Mouse (Mus musculus): ENCODE results near the gene 2810006K23Rik. TPM values are rescaled to one million over a fixed set of nuclear protein-coding genes. Genes with fewer than 3 reads are reported as not detected.
A peak's percentile ranks its signal among the peaks of the same experiment; 100 is the strongest.
"Not testable (repeated sequence)": the region's sequence is repeated elsewhere in the genome, so short reads cannot be mapped to it uniquely, and the experiment has no call there.

2810006K23Rik gene
- polyA plus RNA-seq, 1 experiment from 2014 or later: 16.2 TPM

DNA sequence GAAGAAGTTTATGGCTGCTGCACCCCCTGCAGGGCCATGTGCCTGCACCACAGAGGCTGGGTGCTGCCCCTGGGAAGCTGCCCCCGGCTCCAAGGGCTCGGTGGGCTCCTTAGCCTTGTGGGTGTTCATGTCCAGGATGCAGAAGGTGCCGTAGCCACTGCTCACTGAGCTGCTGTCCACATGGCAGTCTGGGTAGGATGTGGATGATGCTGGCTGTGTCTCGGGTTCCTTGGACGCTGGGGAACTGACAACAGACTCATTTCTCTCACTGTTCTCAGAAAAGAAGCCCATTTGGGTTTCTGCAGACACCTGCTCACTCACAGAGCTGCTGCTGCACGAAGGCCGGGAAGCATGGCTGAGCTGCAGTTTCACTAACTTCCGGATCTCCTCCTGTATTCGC is 12.4 kb upstream of the 2810006K23Rik start:
- H3K4me3 ChIP-seq: no peak overlapping the region
- 91% methylated on average over 9 of the region's 9 CpGs for WGBS
- no peaks in the 10 kb centered on the region for H3K27me3 ChIP-seq
- no peak overlapping the region; the same call in 1 of the 2 replicates for H3K27ac ChIP-seq (replicated peaks)
- no peaks in the 10 kb centered on the region for H3K4me1 ChIP-seq (replicated peaks)
- H3K4me2 ChIP-seq: no peak overlapping the region
- no peak overlapping the region for H3K9ac ChIP-seq
- no peak for ATAC-seq (ENCODE audit: low FRiP score, low read depth)
- H3K9me3 ChIP-seq: no peaks in the 10 kb centered on the region
- H3K36me3 ChIP-seq: peaks cover 67% of the 10 kb centered on the region

DNA sequence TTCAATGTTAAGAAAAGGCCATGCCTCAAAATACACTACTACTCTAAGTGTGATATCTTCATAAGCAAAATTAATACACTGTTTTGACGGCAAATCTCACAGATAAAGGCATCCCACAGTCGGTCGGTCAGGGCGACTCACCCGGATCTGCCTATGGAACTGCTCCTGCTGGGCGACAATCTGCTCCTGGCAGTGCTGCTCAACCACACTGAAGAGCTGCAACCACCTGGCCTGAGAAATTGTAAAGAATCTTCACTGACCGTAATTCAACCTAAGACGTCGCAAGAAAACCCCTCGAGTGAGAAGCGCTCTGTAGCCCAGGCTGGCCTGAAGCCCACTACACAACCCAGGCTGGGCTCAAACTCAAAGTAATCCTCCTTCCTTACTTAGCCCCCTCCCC is 11.9 kb upstream of the 2810006K23Rik start:
- ATAC-seq (ENCODE audit: low FRiP score, low read depth): no peak
- Histone ChIP-seq H3K4me1 (replicated peaks) (no peaks in the 10 kb centered on the region), H3K27me3 (no peaks in the 10 kb centered on the region), H3K27ac (replicated peaks) (no peak overlapping the region), H3K9ac (no peak overlapping the region), H3K4me3 (no peak overlapping the region), H3K36me3 (peaks cover 62% of the 10 kb centered on the region), H3K9me3 (no peaks in the 10 kb centered on the region), H3K4me2 (no peak overlapping the region)
- WGBS: 83% methylated on average over 11 of the region's 11 CpGs

DNA sequence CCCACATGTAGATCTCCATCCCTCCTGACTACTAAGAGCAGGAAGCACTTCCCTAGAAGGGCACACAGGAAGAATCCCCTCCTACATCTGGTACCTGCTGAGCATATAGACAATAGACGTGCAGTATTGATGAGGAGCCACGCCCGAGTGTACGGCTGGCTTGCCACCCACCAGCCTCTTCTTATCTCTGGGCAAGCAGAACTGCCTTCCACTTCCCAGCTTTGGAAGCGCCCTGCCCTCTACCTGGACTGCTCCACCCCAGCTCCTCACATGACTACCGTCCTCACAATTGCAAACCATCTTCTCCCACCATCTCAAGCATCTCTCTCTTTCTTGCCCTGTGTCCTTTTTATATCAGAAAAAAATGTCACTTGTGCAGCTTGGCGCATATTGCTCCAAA is 10.2 kb upstream of the 2810006K23Rik start:
- Histone ChIP-seq H3K4me1 (replicated peaks) (no peaks in the 10 kb centered on the region), H3K27ac (replicated peaks) (no peak overlapping the region), H3K36me3 (peaks cover 48% of the 10 kb centered on the region), H3K9me3 (no peaks in the 10 kb centered on the region), H3K4me2 (no peak overlapping the region), H3K27me3 (no peaks in the 10 kb centered on the region), H3K4me3 (no peak overlapping the region), H3K9ac (no peak overlapping the region)
- ATAC-seq (ENCODE audit: low FRiP score, low read depth): no peak
- WGBS: 91% methylated on average over 7 of the region's 7 CpGs

DNA sequence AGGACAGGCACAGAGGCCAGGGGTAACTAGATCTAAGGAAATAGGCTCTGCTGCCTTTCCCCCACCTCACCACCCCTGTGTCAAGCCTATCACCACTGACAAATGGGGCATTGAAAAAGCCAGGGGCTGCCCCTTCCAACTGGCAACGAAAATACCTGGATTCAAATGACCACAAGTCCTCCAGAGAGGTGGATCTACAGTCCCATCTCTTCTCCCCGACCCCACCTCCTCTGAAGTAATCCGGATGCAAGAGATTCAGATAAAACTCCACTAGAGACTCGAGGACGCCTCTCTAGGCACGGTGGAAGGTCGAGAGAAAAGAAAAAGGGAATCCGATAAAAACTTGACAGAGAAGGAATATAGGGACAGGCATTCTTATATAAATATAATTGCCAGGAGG is 1.1 kb upstream of the 2810006K23Rik start:
- Histone ChIP-seq H3K9me3 (no peaks in the 10 kb centered on the region), H3K27ac (replicated peaks) (peak overlapping the region; percentile 98), H3K4me2 (peak overlapping the region; percentile 72), H3K4me3 (peak overlapping the region; percentile 61), H3K4me1 (replicated peaks) (peaks cover 24% of the 10 kb centered on the region), H3K36me3 (peaks cover 12% of the 10 kb centered on the region), H3K27me3 (no peaks in the 10 kb centered on the region), H3K9ac (peak overlapping the region; percentile 77)
- WGBS: 3% methylated on average over 8 of the region's 8 CpGs
- ATAC-seq (ENCODE audit: low FRiP score, low read depth): no peak

DNA sequence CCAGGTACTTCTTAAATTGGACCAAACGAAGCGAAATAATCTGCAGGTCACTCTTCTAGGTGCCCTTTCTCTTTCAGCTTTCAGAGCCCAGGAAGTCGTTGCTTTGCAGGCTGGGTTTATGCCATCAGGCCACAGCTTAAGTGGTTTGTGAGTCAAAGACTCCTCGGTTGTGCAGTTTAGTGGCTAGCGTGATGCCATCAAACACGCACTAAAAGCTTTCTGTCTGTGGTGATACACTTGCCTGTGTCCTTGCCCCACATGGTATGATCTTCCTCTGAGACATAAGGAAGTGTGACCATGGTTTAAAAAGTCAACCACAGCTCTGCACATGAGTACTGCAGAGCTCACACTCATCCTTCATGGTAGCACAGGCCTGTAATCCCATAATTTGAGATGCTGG is 2.2 kb downstream of the 2810006K23Rik start:
- Histone ChIP-seq H3K4me1 (replicated peaks) (peaks cover 36% of the 10 kb centered on the region), H3K9ac (no peak overlapping the region), H3K4me2 (no peak overlapping the region), H3K36me3 (no peaks in the 10 kb centered on the region), H3K9me3 (no peaks in the 10 kb centered on the region), H3K27ac (replicated peaks) (no peak overlapping the region), H3K4me3 (no peak overlapping the region), H3K27me3 (no peaks in the 10 kb centered on the region)
- 92% methylated on average over 6 of the region's 6 CpGs for WGBS
- ATAC-seq (ENCODE audit: low FRiP score, low read depth): no peak

DNA sequence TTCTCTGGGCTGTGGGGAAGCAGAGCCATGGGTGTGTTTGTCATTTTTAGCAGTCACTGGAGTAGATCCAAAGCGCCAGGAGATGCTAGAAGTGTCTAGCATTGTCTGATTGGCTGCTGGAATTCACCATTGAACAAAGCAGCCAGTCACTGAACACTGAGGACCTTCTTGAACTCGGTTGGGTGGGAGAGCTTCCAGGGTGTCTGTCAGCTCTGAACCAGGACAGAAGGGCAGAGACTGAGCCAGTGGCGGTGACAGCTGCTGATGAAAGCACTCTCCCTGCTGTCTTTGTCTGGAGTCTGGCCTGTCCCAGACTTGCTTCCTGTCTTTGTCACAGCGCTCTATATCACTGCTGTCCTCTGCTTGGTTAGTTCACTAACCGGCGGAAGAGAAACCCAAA is 6.5 kb downstream of the 2810006K23Rik start:
- Histone ChIP-seq H3K27me3 (no peaks in the 10 kb centered on the region), H3K9me3 (no peaks in the 10 kb centered on the region), H3K4me2 (no peak overlapping the region), H3K36me3 (no peaks in the 10 kb centered on the region), H3K4me3 (no peak overlapping the region), H3K9ac (no peak overlapping the region), H3K27ac (replicated peaks) (peak overlapping the region; percentile 75), H3K4me1 (replicated peaks) (peaks cover 30% of the 10 kb centered on the region)
- peak; percentile 88 for ATAC-seq (ENCODE audit: low FRiP score, low read depth)
- 12% methylated on average over 6 of the region's 6 CpGs for WGBS

DNA sequence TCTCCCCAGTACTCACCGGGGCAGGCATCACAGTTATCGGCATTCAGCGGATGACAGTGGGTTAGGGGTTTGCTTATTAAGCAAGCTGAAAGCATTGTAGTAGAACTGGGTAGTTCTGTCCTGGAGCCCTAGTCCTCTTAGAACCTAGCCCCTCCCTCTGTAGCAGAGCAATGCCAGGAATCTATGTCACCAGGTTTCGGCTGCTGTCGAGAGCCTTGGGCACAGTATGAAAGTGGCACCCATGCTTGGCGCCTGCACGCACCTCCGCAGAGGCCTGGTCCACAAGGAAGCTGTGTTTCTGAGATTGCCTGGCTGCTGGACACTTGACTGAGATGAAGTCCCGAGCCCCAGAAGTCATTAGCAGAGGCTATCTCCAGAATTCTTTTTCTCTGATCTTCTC is 9.2 kb downstream of the 2810006K23Rik start:
- 86% methylated on average over 9 of the region's 9 CpGs for WGBS
- H3K4me1 ChIP-seq (replicated peaks): peaks cover 32% of the 10 kb centered on the region
- H3K36me3 ChIP-seq: no peaks in the 10 kb centered on the region
- H3K9ac ChIP-seq: no peak overlapping the region
- H3K4me3 ChIP-seq: no peak overlapping the region
- ATAC-seq (ENCODE audit: low FRiP score, low read depth): no peak
- no peaks in the 10 kb centered on the region for H3K9me3 ChIP-seq
- no peak overlapping the region for H3K4me2 ChIP-seq
- 0 out of 2 replicates have a peak overlapping the region, but pooled peaks have one; percentile 8 for H3K27ac ChIP-seq (replicated peaks)
- no peaks in the 10 kb centered on the region for H3K27me3 ChIP-seq

DNA sequence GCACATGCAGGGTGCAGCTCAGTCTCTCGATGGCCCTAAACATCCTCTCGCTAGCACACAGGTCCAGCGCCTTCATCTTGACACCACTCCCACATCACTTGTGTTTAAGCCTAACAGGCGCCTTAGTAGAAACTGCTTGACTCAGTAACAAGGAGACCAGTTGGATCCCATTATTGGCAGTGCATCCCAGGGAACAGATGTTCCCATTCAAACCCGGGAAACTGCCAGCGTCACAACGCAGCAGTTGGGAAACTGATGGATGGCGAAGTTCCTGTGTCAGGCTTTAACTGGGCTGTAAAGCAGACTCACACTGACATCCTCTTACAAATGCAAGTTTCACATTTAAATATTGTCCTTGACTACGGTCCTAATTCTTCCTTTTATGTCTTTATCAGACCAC is 10.0 kb downstream of the 2810006K23Rik start:
- 36% methylated on average over 9 of the region's 9 CpGs for WGBS
- Histone ChIP-seq H3K4me3 (no peak overlapping the region), H3K36me3 (no peaks in the 10 kb centered on the region), H3K27ac (replicated peaks) (peak overlapping the region; percentile 31), H3K9ac (no peak overlapping the region), H3K27me3 (no peaks in the 10 kb centered on the region), H3K4me1 (replicated peaks) (peaks cover 32% of the 10 kb centered on the region), H3K4me2 (no peak overlapping the region), H3K9me3 (no peaks in the 10 kb centered on the region)
- ATAC-seq (ENCODE audit: low FRiP score, low read depth): no peak

DNA sequence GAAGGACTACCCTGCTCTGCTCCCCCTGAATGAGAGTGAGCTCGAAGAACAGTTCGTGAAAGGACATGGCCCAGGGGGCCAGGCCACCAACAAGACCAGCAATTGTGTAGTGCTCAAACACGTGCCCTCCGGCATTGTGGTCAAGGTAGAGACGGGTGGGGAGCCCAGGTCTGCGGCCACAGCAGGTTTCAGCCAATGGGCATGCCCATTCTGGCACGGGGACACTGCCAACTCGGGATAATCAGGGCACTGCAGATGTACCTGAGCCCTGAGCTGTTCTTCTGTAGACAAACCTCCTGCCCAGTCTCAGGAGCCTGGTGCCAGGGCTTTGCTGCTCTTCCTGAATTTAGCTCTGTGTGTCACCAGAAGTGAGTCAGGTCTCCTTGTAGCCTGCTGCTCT is 10.9 kb downstream of the 2810006K23Rik start:
- no peak overlapping the region for H3K9ac ChIP-seq
- no peaks in the 10 kb centered on the region for H3K36me3 ChIP-seq
- no peak for ATAC-seq (ENCODE audit: low FRiP score, low read depth)
- H3K4me3 ChIP-seq: no peak overlapping the region
- H3K27ac ChIP-seq (replicated peaks): peak overlapping the region; percentile 31
- H3K27me3 ChIP-seq: no peaks in the 10 kb centered on the region
- WGBS: 79% methylated on average over 8 of the region's 8 CpGs
- H3K4me2 ChIP-seq: no peak overlapping the region
- H3K9me3 ChIP-seq: no peaks in the 10 kb centered on the region
- H3K4me1 ChIP-seq (replicated peaks): peaks cover 25% of the 10 kb centered on the region

DNA sequence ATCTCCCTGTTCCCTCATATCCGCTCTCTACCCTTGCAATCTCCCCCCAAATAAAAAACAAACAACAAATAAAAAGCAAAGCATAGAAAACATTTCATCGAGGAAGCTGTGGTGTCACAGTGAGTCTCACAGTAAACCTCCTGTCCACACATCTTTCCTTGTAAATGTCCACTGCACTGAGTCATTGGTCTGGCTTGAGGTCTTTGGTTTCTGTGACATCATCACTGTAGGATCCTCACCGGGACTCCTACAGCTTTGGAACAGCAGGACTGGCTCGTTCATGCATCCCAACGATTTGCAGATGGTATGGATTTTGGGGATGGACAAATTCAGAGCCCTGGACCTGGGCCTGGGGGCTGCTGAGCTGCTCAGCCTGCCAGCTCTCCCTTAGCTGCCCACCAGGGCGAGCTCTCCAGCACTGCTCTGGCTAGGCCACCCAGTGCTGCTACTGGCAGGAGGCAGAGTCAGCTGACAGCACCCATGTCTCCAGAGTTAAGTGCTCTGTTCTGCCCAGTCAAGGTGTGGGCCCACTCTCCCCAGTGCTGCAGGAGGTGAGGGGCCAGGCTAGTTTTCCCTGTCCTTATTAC is 14.0 kb downstream of the 2810006K23Rik start:
- H3K36me3 ChIP-seq: peaks cover 14% of the 10 kb centered on the region
- peaks cover 20% of the 10 kb centered on the region for H3K4me1 ChIP-seq (replicated peaks)
- not testable (repeated sequence) for H3K4me3 ChIP-seq; H3K9ac ChIP-seq; H3K4me2 ChIP-seq; H3K27ac ChIP-seq (replicated peaks); H3K9me3 ChIP-seq; H3K27me3 ChIP-seq; ATAC-seq (ENCODE audit: low FRiP score, low read depth)
- WGBS: 74% methylated on average over 6 of the region's 6 CpGs

DNA sequence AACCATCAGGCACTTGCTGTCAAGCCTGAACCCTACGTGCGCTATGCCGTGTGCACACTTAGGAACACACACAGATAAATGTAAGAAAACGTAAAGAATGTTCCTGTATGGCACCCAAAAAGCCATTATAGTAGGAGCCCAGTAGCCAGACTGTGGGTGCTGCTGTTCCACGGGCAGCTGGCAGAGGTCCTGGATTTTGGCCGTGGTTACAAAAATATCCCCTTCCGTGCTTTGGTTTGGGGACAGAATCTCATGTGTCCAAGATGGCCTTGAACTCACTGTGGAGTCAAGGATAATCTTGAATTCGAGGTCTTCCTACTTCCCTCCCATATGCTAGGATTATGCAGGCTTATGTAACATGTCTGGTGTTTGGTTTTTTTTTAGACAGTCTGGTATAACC is 15.0 kb downstream of the 2810006K23Rik start:
- no peak for ATAC-seq (ENCODE audit: low FRiP score, low read depth)
- Histone ChIP-seq H3K9ac (no peak overlapping the region), H3K27me3 (no peaks in the 10 kb centered on the region), H3K36me3 (peaks cover 17% of the 10 kb centered on the region), H3K4me3 (no peak overlapping the region), H3K27ac (replicated peaks) (no peak overlapping the region), H3K4me1 (replicated peaks) (peaks cover 17% of the 10 kb centered on the region), H3K9me3 (no peaks in the 10 kb centered on the region), H3K4me2 (no peak overlapping the region)
- WGBS: 82% methylated on average over 8 of the region's 8 CpGs

DNA sequence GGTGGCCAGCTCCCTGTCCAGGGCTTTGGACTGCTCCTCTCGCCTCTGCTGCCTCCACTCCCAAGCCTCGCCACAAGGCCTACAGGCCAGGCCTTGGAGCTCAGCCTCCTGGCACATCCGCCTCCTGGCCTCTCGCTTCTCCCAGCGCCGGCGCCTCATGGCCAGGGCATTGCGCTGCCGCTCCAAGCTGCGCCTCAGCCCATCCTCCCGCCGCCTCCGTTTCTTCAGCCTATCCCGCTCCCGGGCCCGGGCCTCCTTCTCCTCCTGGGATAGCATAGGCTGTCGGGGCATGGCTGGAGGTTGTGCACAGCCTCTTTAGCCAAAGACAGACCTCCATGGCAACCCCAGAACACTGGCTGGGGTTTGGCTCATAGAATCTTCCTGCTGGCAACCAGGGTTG is 21.3 kb downstream of the 2810006K23Rik start:
- H3K27me3 ChIP-seq: no peaks in the 10 kb centered on the region
- H3K4me3 ChIP-seq: peak overlapping the region; percentile 76; the same call in 1 of the 2 replicates
- H3K27ac ChIP-seq (replicated peaks): peak overlapping the region; percentile 98
- H3K9me3 ChIP-seq: no peaks in the 10 kb centered on the region
- H3K4me1 ChIP-seq (replicated peaks): peaks cover 44% of the 10 kb centered on the region
- H3K4me2 ChIP-seq: peak overlapping the region; percentile 80
- ATAC-seq (ENCODE audit: low FRiP score, low read depth): no peak
- H3K36me3 ChIP-seq: peaks cover 24% of the 10 kb centered on the region
- 76% methylated on average over 17 of the region's 17 CpGs for WGBS
- H3K9ac ChIP-seq: peak overlapping the region; percentile 17; the same call in 1 of the 2 replicates

DNA sequence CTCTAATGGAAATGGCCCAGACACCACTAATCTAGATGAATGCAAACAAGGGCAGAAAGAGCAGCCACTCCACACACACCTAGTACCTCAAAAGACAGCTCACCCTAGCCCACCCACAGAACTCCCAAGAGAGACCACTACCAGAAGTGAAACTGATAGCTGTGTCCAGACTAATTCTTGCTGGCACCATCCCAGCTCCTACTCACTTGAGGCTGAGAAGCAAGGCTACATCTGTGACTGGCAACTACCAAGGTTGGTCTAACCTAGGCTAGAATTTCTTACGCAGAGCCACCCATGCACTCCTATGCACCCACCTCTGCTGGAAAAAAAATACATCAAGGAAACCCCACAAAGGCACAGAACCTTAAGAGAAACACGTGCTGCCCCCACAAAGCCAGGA is 22.5 kb downstream of the 2810006K23Rik start:
- peak overlapping the region; percentile 76 for H3K4me3 ChIP-seq
- no peak overlapping the region for H3K9ac ChIP-seq
- no peaks in the 10 kb centered on the region for H3K9me3 ChIP-seq
- H3K27ac ChIP-seq (replicated peaks): peak overlapping the region; percentile 98
- peaks cover 47% of the 10 kb centered on the region for H3K4me1 ChIP-seq (replicated peaks)
- peak overlapping the region; percentile 80 for H3K4me2 ChIP-seq
- ATAC-seq (ENCODE audit: low FRiP score, low read depth): no peak
- H3K27me3 ChIP-seq: no peaks in the 10 kb centered on the region
- 64% methylated on average over 2 of the region's 2 CpGs for WGBS
- H3K36me3 ChIP-seq: peaks cover 19% of the 10 kb centered on the region

Measured in hindbrain, embryonic 15.5 days (tissue).